Mouse (Mus musculus) heart, embryonic 13.5 days (tissue): ENCODE data around the gene Churc1. TPM values are rescaled to one million over a fixed set of nuclear protein-coding genes. Genes with fewer than 3 reads are reported as not detected.

Experiments used
- ATAC-seq: fragments of 200-750 bp; cut with Nextera tagmentation; 2 replicates; pipeline ENCODE4 v1.8.0; 2017; ENCODE audit warnings: moderate TSS enrichment; ENCODE audit not compliant: insufficient number of reproducible peaks, low FRiP score, low TSS enrichment; ENCODE audit errors: extremely low read depth
- H3K27ac ChIP-seq: fragments of 300-500 bp; sonication (generic); replicated peaks from 2 replicates; pipeline ENCODE4 v1.5.1; 2015; ENCODE audit warnings: moderate library complexity, mild to moderate bottlenecking, inconsistent platforms
- H3K27me3 ChIP-seq: fragments of 300-500 bp; sonication (generic); replicated peaks from 2 replicates; pipeline ENCODE4 v1.6.1; 2015; ENCODE audit warnings: mild to moderate bottlenecking, inconsistent platforms
- H3K36me3 ChIP-seq: fragments of 300-500 bp; sonication (generic); 2 replicates; pipeline ENCODE4 v1.6.1; 2015; ENCODE audit warnings: mild to moderate bottlenecking, inconsistent platforms
- H3K4me1 ChIP-seq: fragments of 300-500 bp; sonication (generic); 2 replicates; pipeline ENCODE4 v1.6.1; 2015; ENCODE audit warnings: inconsistent platforms
- H3K4me2 ChIP-seq: fragments of 300-500 bp; sonication (generic); 2 replicates; pipeline ENCODE4 v1.6.1; 2015; ENCODE audit warnings: inconsistent platforms, mild to moderate bottlenecking, moderate library complexity
- H3K4me3 ChIP-seq: fragments of 300-500 bp; sonication (generic); 2 replicates; pipeline ENCODE4 v1.5.1; 2015; ENCODE audit warnings: moderate library complexity, mild to moderate bottlenecking, inconsistent platforms
- H3K9ac ChIP-seq: fragments of 300-500 bp; sonication (generic); 2 replicates; pipeline ENCODE4 v1.6.1; 2015; ENCODE audit warnings: inconsistent platforms, mild to moderate bottlenecking, moderate library complexity
- H3K9me3 ChIP-seq: fragments of 300-500 bp; sonication (generic); 2 replicates; pipeline ENCODE4 v1.6.1; 2016; ENCODE audit warnings: inconsistent platforms
- WGBS: fragments of 180-500 bp; shearing (Covaris S2); methylation state at CpG from one replicate; pipeline ENCODE4 v1.1.7; 2015; ENCODE audit warnings: mixed read lengths; 5-methylcytosine and 5-hydroxymethylcytosine counted together
- polyA plus RNA-seq: library from polyadenylated mRNA; unstranded; fragments of >200 nt; fragmentation: Nextera tagmentation; extraction: Ambion mirVana; gene quantifications from 2 replicates; pipeline ENCODE4 v1.2.1, GENCODE M21; 2015

Churc1 gene
- polyA plus RNA-seq, 1 experiment from 2014 or later = 155 TPM

GRCm38 (mm10) chr12:76796938-76797539 is 31.7 kb downstream of the Churc1 start:
- ATAC-seq = no peak
- Histone ChIP-seq H3K4me3 (no peak overlapping the region), H3K9ac (no peak overlapping the region), H3K27me3 (peaks cover 15% of the 10 kb centered on the region; the same call in 1 of the 2 replicates), H3K9me3 (no peaks in the 10 kb centered on the region), H3K36me3 (no peaks in the 10 kb centered on the region), H3K4me1 (peaks cover 1% of the 10 kb centered on the region; the same call in 1 of the 2 replicates), H3K4me2 (no peak overlapping the region), H3K27ac (no peak overlapping the region)
- WGBS = 65% methylated on average over 7 of the region's 7 CpGs

- Histone ChIP-seq H3K4me2 (no peak overlapping the region), H3K4me3 (no peak overlapping the region), H3K9me3 (no peaks in the 10 kb centered on the region), H3K36me3 (no peaks in the 10 kb centered on the region), H3K27me3 (peaks cover 15% of the 10 kb centered on the region; the same call in 1 of the 2 replicates), H3K4me1 (peaks cover 4% of the 10 kb centered on the region; the same call in 1 of the 2 replicates), H3K9ac (no peak overlapping the region), H3K27ac (no peak overlapping the region)
- no peak for ATAC-seq
- WGBS = 62% methylated on average over 5 of the region's 5 CpGs
Observed at GRCm38 (mm10) chr12:76798008-76798720, 32.8 kb downstream of the Churc1 start.

- H3K27ac ChIP-seq = no peak overlapping the region
- 56% methylated on average over 10 of the region's 10 CpGs for WGBS
Observed at GRCm38 (mm10) chr12:76803028-76803427, 37.7 kb downstream of the Churc1 start.

DNA sequence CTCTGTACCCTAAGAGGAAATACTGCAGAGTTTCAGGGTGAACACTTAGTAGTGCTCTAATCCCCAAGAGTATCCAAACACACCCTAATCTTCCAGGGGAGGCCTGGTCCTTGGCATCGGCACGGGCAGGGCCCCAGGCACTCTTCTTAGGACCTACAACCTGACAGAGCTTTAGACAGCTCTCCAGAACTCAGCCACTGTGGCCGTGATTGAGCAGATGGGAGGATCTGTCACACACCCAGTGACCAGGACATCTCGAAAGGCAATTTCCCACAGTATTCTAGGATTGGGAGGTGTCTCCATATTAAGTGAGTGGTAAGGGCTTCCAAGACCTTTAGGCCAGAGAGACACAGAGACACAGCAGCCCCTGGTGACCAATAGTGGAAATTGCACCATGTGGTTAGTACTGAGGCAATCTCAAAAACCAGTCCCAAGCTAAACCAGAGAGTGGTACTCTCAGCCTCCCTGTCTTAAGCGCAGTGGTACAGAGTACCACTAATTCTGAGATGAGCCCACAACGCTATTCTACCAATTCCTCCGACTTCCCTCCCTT is 38.4 kb downstream of the Churc1 start:
- no peak overlapping the region for H3K4me3 ChIP-seq

More at GRCm38 (mm10) chr12:76803028-76803427, 37.7 kb downstream of the Churc1 start:
- H3K36me3 ChIP-seq = no peaks in the 10 kb centered on the region
- ATAC-seq = no peak
- peaks cover 10% of the 10 kb centered on the region; the same call in 1 of the 2 replicates for H3K4me1 ChIP-seq
- peaks cover 25% of the 10 kb centered on the region for H3K27me3 ChIP-seq
- no peak overlapping the region for H3K4me3 ChIP-seq
- 0 out of 2 replicates have a peak overlapping the region, but pooled peaks have one; percentile 28 for H3K9ac ChIP-seq
- no peak overlapping the region for H3K4me2 ChIP-seq
- H3K9me3 ChIP-seq = no peaks in the 10 kb centered on the region

GRCm38 (mm10) chr12:76805056-76805811 is 39.9 kb downstream of the Churc1 start:
- Histone ChIP-seq H3K9ac (no peak overlapping the region), H3K9me3 (no peaks in the 10 kb centered on the region), H3K27ac (no peak overlapping the region), H3K4me1 (peaks cover 10% of the 10 kb centered on the region; the same call in 1 of the 2 replicates), H3K4me2 (no peak overlapping the region), H3K36me3 (no peaks in the 10 kb centered on the region), H3K4me3 (no peak overlapping the region), H3K27me3 (peaks cover 13% of the 10 kb centered on the region)
- ATAC-seq = no peak
- WGBS = 74% methylated on average over 10 of the region's 10 CpGs

More for the DNA sequence above, 38.4 kb downstream of the Churc1 start:
- Histone ChIP-seq H3K9ac (no peak overlapping the region), H3K36me3 (no peaks in the 10 kb centered on the region), H3K27ac (no peak overlapping the region), H3K4me2 (no peak overlapping the region), H3K4me1 (peaks cover 10% of the 10 kb centered on the region; the same call in 1 of the 2 replicates), H3K9me3 (no peaks in the 10 kb centered on the region), H3K27me3 (peaks cover 19% of the 10 kb centered on the region)
- no peak for ATAC-seq
- 40% methylated on average over 7 of the region's 7 CpGs for WGBS

DNA sequence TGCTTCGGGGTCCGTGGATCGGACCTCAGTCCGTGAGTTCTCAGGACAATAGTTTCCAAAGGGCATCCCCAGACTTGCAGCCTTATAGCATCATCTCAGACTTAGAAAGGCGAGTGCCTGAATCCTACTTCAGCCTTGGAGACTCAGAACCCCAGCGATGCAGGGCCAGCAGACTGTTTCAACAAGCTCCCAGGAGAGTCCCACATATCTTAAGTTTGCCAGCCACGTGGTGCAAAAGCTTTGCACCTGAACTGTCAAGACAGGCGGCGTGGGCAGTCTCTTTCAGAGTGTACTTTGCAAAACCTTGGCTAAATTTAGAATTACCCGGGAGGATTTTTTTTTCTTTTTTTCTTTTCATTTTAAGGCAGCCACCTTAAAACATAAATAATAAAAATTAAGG is 42.5 kb downstream of the Churc1 start:
- Histone ChIP-seq H3K4me2 (no peak overlapping the region), H3K36me3 (no peaks in the 10 kb centered on the region), H3K9me3 (no peaks in the 10 kb centered on the region), H3K9ac (no peak overlapping the region), H3K27ac (no peak overlapping the region), H3K4me1 (peaks cover 10% of the 10 kb centered on the region; the same call in 1 of the 2 replicates), H3K27me3 (peaks cover 10% of the 10 kb centered on the region), H3K4me3 (no peak overlapping the region)
- ATAC-seq = no peak
- 60% methylated on average over 10 of the region's 10 CpGs for WGBS

DNA sequence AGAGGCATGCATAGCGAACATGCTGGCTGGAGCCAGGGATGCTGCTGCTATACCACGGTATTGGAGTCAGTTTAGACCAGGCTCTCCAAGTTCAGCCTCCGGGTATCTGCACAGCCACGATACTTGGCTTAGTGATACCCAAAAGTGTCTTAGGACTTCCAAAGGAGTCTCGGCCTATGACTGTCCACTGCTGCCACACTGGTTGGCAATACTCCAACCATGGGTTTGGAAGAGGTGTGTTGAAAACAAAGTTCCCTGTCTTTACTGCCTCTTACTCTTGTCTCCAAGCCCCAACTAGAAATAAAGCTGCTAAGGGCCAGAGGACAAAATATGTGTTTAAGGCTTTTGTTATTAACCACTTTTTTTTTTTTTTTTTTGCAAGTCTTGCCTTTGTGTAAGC is 45.2 kb downstream of the Churc1 start:
- WGBS = 82% methylated on average over 5 of the region's 5 CpGs

DNA sequence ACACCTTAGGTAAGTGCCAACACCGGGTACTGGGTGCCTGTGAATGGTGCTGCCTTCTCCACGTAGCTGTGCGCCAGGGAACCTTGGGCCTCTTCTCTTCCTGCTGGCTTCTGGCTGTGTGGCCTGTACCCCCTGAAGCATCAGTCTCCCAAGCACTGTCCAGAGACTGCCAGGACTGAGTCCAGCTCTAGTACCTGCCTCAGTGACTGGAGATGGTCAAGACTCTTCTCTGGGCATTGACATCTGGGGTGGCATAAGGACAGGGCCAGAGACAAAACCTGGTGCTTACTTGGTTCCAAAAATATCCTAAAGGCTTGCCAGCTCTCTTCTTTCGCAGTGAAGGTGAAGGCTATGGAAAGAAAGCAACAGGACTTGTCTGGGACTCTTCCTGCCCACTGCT is 45.7 kb downstream of the Churc1 start:
- H3K4me2 ChIP-seq = no peak overlapping the region
- H3K27ac ChIP-seq = no peak overlapping the region
- H3K9me3 ChIP-seq = no peaks in the 10 kb centered on the region
- H3K27me3 ChIP-seq = peaks cover 4% of the 10 kb centered on the region; the same call in 1 of the 2 replicates
- 79% methylated on average over 4 of the region's 4 CpGs for WGBS
- no peak overlapping the region for H3K9ac ChIP-seq
- ATAC-seq = no peak
- no peaks in the 10 kb centered on the region for H3K4me1 ChIP-seq
- H3K36me3 ChIP-seq = no peaks in the 10 kb centered on the region
- H3K4me3 ChIP-seq = no peak overlapping the region

More for the DNA sequence above, 45.2 kb downstream of the Churc1 start:
- H3K9me3 ChIP-seq = no peaks in the 10 kb centered on the region
- no peak for ATAC-seq
- no peaks in the 10 kb centered on the region for H3K4me1 ChIP-seq
- no peaks in the 10 kb centered on the region for H3K36me3 ChIP-seq
- no peak overlapping the region for H3K4me2 ChIP-seq
- H3K4me3 ChIP-seq = no peak overlapping the region
- peaks cover 5% of the 10 kb centered on the region; the same call in 1 of the 2 replicates for H3K27me3 ChIP-seq
- no peak overlapping the region for H3K9ac ChIP-seq
- H3K27ac ChIP-seq = no peak overlapping the region

DNA sequence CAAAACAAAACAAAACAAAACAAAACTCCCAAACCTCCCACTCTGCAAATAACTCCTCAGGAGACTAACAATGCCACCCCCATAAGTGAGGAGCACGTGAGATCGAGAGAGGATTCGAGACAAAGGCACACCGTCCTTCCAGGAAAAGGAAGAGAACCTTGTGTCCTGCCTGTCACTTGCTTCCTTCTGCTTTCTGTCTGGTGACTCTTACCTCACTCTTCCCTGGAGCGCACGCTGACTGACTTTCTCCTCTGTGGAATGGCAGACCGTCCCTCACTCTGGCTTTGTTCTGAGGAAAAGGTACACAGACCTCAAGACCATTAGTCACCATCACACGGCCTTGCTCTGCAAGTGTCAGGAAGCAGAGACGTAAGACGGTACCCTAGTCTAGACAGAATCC is 48.2 kb downstream of the Churc1 start:
- no peak for ATAC-seq
- no peak overlapping the region for H3K9ac ChIP-seq
- no peak overlapping the region for H3K4me2 ChIP-seq
- H3K27me3 ChIP-seq = peaks cover 7% of the 10 kb centered on the region; the same call in 1 of the 2 replicates
- 47% methylated on average over 10 of the region's 10 CpGs for WGBS
- H3K4me3 ChIP-seq = no peak overlapping the region
- H3K27ac ChIP-seq = no peak overlapping the region
- no peaks in the 10 kb centered on the region for H3K36me3 ChIP-seq
- H3K9me3 ChIP-seq = no peaks in the 10 kb centered on the region
- H3K4me1 ChIP-seq = peaks cover 8% of the 10 kb centered on the region

DNA sequence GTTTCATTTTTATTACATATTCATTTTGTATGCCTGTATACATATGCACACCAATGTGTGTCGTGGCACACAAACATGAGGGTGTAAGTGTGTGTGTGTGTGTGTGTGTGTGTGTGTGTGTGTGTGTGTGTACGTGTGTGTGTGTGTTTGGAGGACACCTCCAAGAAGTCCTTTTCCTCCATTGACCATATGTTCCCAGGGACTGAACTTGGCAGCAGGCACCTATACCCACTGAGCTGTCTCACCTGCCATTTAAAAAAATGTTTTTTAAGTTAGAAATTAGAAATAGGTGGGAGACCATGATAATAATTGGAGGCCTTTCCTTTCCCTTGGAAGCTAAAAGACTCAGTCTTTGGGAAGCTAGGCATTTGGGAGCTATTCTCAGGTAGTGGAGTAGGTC is 48.8 kb downstream of the Churc1 start:
- Histone ChIP-seq H3K9ac (no peak overlapping the region), H3K4me1 (peaks cover 8% of the 10 kb centered on the region), H3K4me2 (no peak overlapping the region), H3K4me3 (no peak overlapping the region), H3K9me3 (no peaks in the 10 kb centered on the region), H3K36me3 (no peaks in the 10 kb centered on the region), H3K27ac (no peak overlapping the region), H3K27me3 (peaks cover 12% of the 10 kb centered on the region)
- 70% methylated on average over 2 of the region's 2 CpGs for WGBS
- ATAC-seq = no peak

GRCm38 (mm10) chr12:76816720-76817119 is 51.4 kb downstream of the Churc1 start:
- no peak overlapping the region for H3K9ac ChIP-seq
- H3K9me3 ChIP-seq = no peaks in the 10 kb centered on the region
- H3K4me2 ChIP-seq = no peak overlapping the region
- ATAC-seq = no peak
- H3K4me3 ChIP-seq = no peak overlapping the region
- no peaks in the 10 kb centered on the region for H3K36me3 ChIP-seq
- H3K27ac ChIP-seq = no peak overlapping the region
- WGBS = 48% methylated on average over 4 of the region's 4 CpGs
- peaks cover 37% of the 10 kb centered on the region for H3K27me3 ChIP-seq
- peaks cover 15% of the 10 kb centered on the region for H3K4me1 ChIP-seq
